Mouse (Mus musculus) cortical plate, adult 2 months (tissue): ENCODE results near the gene Cenpp. TPM values are rescaled to one million over a fixed set of nuclear protein-coding genes. Genes with fewer than 3 reads are reported as not detected.

Source experiments
- H3K27ac ChIP-seq: fragments of 200-500 bp; 2 replicates; pipeline ENCODE4 v1.5.1; 2012; ENCODE audit warnings: low read length, control low read depth, inconsistent platforms; ENCODE audit not compliant: insufficient read depth
- H3K4me1 ChIP-seq: fragments of 200-500 bp; 2 replicates; pipeline ENCODE4 v1.6.1; 2011; ENCODE audit warnings: low read length; ENCODE audit not compliant: control insufficient read depth, insufficient read depth
- H3K4me3 ChIP-seq: fragments of 200-500 bp; 2 replicates; pipeline ENCODE4 v1.5.1; 2011; ENCODE audit warnings: mild to moderate bottlenecking, low read length, control low read depth; ENCODE audit not compliant: insufficient read depth
- CTCF ChIP-seq: fragments of 200-500 bp; IDR thresholded peaks from 2 replicates; pipeline ENCODE4 v1.5.1; 2011; ENCODE audit warnings: mild to moderate bottlenecking, control low read depth, low read length; ENCODE audit not compliant: insufficient read depth; ENCODE audit errors: extremely low read depth
- POLR2A ChIP-seq: fragments of 200-500 bp; IDR thresholded peaks from 2 replicates; pipeline ENCODE4 v1.6.1; 2011; ENCODE audit warnings: mild to moderate bottlenecking, low read length, control low read depth; ENCODE audit not compliant: insufficient read depth; ENCODE audit errors: extremely low read depth
- polyA plus RNA-seq: library from polyadenylated mRNA; depleted of rRNA; stranded (reverse); fragments of >200 nt; gene quantifications from 2 replicates; pipeline ENCODE4 v1.2.3, GENCODE M21; 2012

Cenpp gene
- polyA plus RNA-seq, 1 experiment, result 0.92 TPM

GRCm38 (mm10) chr13:49467585-49467984 lies 185.0 kb downstream of the Cenpp start:
- TF ChIP-seq POLR2A (no peak), CTCF (no peak)
- Histone ChIP-seq H3K4me1 (no peaks in the 10 kb centered on the region), H3K27ac (no peak overlapping the region), H3K4me3 (no peak overlapping the region)

- TF ChIP-seq POLR2A (no peak), CTCF (no peak)
- Histone ChIP-seq H3K4me3 (no peak overlapping the region), H3K27ac (no peak overlapping the region), H3K4me1 (peaks cover under 1% of the 10 kb centered on the region; the same call in 1 of the 2 replicates)
Observed at GRCm38 (mm10) chr13:49466393-49467075, 186.1 kb downstream of the Cenpp start.

- Histone ChIP-seq H3K4me1 (peaks cover 5% of the 10 kb centered on the region; the same call in 1 of the 2 replicates), H3K27ac (no peak overlapping the region), H3K4me3 (no peak overlapping the region)
- TF ChIP-seq CTCF (no peak), POLR2A (no peak)
Observed at GRCm38 (mm10) chr13:49465875-49466274, 186.7 kb downstream of the Cenpp start.

GRCm38 (mm10) chr13:49462921-49463320 lies 189.7 kb downstream of the Cenpp start:
- TF ChIP-seq CTCF (no peak), POLR2A (no peak)
- no peak overlapping the region for H3K4me3 ChIP-seq
- H3K27ac ChIP-seq, result no peak overlapping the region
- H3K4me1 ChIP-seq, result peaks cover 7% of the 10 kb centered on the region; the same call in 1 of the 2 replicates

GRCm38 (mm10) chr13:49461458-49462132 lies 191.0 kb downstream of the Cenpp start:
- H3K4me1 ChIP-seq, result peaks cover 7% of the 10 kb centered on the region; the same call in 1 of the 2 replicates
- peak overlapping the region; percentile 71; the same call in 1 of the 2 replicates for H3K27ac ChIP-seq
- TF ChIP-seq POLR2A (no peak), CTCF (no peak)
- no peak overlapping the region for H3K4me3 ChIP-seq

- H3K4me3 ChIP-seq, result no peak overlapping the region
- peaks cover 7% of the 10 kb centered on the region; the same call in 1 of the 2 replicates for H3K4me1 ChIP-seq
- TF ChIP-seq CTCF, result no peak
- peak overlapping the region; percentile 71; the same call in 1 of the 2 replicates for H3K27ac ChIP-seq
Observed at GRCm38 (mm10) chr13:49460692-49461414, 191.7 kb downstream of the Cenpp start.

GRCm38 (mm10) chr13:49460276-49460675 lies 192.3 kb downstream of the Cenpp start:
- 0 out of 2 replicates have a peak overlapping the region, but pooled peaks have one; percentile 29 for H3K27ac ChIP-seq

GRCm38 (mm10) chr13:49449318-49449749 lies 203.3 kb downstream of the Cenpp start:
- no peaks in the 10 kb centered on the region for H3K4me1 ChIP-seq
- H3K4me3 ChIP-seq, result no peak overlapping the region
- TF ChIP-seq POLR2A, result no peak
- TF ChIP-seq CTCF, result peak; percentile 98
- H3K27ac ChIP-seq, result no peak overlapping the region

More at GRCm38 (mm10) chr13:49460276-49460675, 192.3 kb downstream of the Cenpp start:
- TF ChIP-seq POLR2A, result no peak
- TF ChIP-seq CTCF, result no peak
- H3K4me1 ChIP-seq, result peaks cover 7% of the 10 kb centered on the region; the same call in 1 of the 2 replicates
- H3K4me3 ChIP-seq, result no peak overlapping the region

GRCm38 (mm10) chr13:49444451-49444850 lies 208.1 kb downstream of the Cenpp start:
- Histone ChIP-seq H3K27ac (peak overlapping the region; percentile 38; the same call in 1 of the 2 replicates), H3K4me1 (no peaks in the 10 kb centered on the region; the same call in 1 of the 2 replicates), H3K4me3 (no peak overlapping the region)
- TF ChIP-seq CTCF, result no peak
- no peak for TF ChIP-seq POLR2A

GRCm38 (mm10) chr13:49436170-49436569 lies 216.4 kb downstream of the Cenpp start:
- H3K4me3 ChIP-seq, result no peak overlapping the region
- peak overlapping the region; percentile 41; the same call in 1 of the 2 replicates for H3K27ac ChIP-seq
- peaks cover 6% of the 10 kb centered on the region; the same call in 1 of the 2 replicates for H3K4me1 ChIP-seq
- TF ChIP-seq CTCF (no peak), POLR2A (no peak)
